Mouse (Mus musculus) bone marrow, adult 2 months (tissue): ENCODE results near the gene Cd22.
"Not testable (repeated sequence)": the region's sequence is repeated elsewhere in the genome, so short reads cannot be mapped to it uniquely, and the experiment has no call there.

ENCODE experiments used
- CTCF ChIP-seq: fragments of 200-500 bp; IDR thresholded peaks from 2 replicates; pipeline ENCODE4 v1.5.1; 2011; ENCODE audit warnings: low read length, control low read depth; ENCODE audit not compliant: control insufficient read depth, insufficient read depth
- POLR2A ChIP-seq: fragments of 200-500 bp; IDR thresholded peaks from 2 replicates; pipeline ENCODE4 v1.6.1; 2011; ENCODE audit warnings: low read depth, mild to moderate bottlenecking, control low read depth, low read length, borderline replicate concordance; ENCODE audit not compliant: control insufficient read depth

GRCm38 (mm10) chr7:30828871-30829270, 51.3 kb downstream of the Cd22 start:
- not testable (repeated sequence) for TF ChIP-seq CTCF, POLR2A
